Mouse (Mus musculus): ENCODE data around the gene Dpf1. TPM values are rescaled to one million over a fixed set of nuclear protein-coding genes. Genes with fewer than 3 reads are reported as not detected.

Gene Dpf1
- total RNA-seq, 2 experiments from 2014 or later = 129 to 138 TPM

- DNase-seq (ENCODE audit: low spot score in 2 of 2) = peak; percentile 96 to 98
Observed at GRCm38 (mm10) chr7:29307350-29308104, 3.8 kb downstream of the Dpf1 start.

DNA sequence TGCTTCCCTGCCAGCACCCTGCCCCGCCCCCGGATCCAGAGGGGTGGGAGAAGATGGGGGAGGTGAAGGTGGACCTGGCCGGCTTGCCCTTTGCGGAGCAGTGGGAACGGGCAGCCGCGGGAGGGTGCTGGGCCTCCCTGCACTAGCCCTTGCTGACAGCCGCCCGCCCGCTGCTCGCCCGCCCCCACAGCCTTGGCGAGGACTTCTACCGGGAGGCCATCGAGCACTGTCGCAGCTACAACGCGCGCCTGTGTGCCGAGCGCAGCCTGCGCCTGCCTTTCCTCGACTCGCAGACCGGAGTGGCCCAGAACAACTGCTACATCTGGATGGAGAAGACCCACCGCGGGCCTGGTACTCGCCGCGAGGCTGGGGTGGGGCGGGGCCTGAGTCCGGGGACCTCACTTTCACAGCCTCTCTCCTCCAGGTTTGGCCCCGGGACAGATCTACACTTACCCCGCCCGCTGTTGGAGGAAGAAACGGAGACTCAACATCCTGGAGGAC, 5.5 kb downstream of the Dpf1 start:
- peak; percentile 65 to 72 for DNase-seq (ENCODE audit: low spot score in 2 of 2)

DNA sequence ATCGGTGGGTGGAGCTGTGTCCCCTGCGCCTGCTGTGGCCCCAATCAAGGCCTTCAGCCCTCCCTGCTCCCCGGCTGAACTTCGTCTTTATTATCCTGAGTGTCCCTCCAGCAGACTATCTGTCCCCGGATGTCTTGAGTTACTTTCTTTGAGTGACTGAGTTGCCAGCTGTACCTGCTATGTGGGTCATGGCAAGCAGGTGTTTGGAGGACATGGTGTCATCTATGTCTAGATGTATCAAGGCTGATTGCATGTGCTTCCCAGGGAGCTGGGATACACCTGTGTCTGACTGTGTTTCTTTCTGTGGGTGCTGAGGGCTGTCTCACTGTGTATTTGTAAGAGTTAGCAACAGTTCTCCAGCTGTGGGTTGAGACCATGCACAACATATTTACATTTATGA, 6.0 kb downstream of the Dpf1 start:
- no peak for DNase-seq (ENCODE audit: low spot score in 2 of 2)

DNA sequence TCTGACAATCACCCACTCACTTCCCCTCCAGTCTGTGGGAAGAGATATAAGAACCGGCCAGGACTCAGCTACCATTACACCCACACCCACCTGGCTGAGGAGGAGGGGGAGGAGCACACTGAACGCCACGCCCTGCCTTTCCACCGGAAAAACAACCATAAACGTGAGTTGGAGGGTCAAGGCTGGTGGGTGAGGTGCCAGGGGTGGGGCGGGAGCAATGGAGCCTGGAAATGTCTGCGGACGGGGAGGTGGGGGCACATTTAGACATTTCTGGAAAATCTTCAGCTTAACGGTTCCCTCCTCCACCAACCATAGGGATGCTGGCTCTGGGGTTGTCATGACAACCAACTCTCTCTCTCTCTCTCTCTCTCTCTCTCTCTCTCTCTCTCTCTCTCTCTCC, 9.3 kb downstream of the Dpf1 start:
- DNase-seq (ENCODE audit: low spot score in 2 of 2) = peak; percentile 42 to 50

DNA sequence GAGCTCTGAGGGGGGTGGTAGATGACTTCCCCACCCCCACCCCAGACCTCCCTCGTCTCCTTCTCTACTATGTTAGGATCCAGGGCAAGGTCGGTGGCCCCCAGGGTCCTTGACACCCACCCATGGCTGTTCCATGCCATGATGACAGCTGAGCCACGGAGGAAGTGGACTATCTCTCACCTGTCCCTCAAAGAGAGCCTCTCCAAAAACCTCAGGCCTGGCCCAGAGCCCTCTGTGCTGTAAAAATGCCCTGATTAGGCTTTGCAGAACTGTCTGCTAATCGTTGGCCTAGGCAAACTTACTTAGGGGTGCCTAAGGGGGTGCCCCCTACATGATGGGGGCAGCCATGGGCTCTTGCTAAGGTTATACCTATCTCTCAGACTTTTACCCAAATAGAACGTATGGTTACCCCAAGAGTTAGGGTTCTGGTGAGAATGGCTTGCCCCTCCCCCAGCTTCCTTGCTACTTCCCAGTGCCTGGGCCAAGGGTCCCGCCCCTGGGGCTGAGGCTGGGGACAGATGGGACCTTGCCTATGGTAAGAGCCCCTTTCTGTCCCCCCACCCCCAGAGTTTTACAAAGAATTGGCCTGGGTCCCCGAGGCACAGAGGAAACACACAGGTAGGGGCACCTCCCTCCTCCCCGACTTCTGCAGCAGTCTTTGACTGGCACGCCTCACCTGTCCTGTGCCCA, 10.0 kb downstream of the Dpf1 start:
- DNase-seq (ENCODE audit: low spot score in 2 of 2) = no peak

DNA sequence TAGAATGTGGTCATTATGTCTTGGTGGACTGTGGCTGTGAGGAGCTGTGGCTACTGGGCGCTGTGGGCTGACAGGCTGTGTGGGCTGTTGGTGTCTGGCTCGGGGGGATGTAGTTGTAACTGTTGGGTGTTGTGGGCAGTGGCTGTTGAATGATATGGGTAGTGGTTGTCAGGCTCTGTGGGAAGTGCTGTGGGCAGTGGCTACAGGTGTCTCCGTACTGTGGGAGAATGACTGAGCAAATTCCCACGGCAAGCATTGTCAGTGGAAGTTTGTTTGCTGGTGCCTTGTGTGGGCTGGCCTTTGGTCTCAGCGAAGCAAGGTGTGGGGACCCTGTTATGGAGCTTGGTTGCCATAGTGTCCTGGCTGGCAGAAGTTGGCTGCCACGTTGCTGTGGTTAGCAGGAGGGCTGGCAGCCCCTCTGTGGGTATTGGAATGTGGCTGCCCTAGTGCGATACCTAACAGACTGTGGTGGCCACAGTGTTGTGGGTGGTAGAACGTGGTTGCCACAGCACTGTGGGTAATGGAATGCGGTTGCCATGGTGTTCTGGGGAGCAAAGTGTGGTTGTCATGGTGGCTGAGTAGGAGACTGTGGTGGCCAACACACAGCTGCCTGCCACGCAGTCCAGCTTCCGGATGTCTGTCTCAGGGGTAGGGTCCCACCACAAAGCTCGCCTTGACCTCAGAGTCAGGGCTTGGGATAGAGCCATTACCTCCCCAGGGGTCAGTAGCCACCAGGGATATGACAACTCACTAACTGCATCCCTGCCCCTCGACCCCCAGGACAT, 11.3 kb downstream of the Dpf1 start:
- peak; percentile 62 to 69 for DNase-seq (ENCODE audit: low spot score in 2 of 2)

DNA sequence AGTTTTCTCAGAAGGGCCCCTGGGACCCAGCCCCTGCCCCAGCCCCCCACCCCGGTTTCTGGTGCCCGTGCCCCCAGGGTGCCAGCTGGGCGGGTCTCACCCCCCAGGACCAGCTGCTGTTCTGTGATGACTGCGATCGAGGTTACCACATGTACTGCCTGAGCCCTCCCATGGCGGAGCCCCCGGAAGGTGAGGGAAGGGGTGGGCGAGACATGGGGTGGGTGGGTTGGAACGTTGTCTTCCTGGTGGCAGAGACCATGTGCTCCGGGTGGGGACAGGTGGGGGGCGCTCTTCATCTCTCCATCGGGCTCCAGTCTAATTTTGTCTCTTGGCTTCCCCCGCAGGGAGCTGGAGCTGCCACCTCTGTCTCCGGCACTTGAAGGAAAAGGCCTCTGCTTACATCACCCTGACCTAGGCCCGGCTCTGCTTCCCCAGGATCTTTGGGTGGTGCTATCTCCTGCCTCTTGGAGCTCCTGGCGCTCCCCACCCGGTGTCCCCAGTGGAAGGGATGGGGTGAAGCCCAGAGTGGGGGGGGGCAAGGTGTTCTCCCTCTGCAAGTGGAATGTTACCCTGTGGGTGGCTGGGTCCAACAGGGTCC, 12.5 kb downstream of the Dpf1 start:
- DNase-seq (ENCODE audit: low spot score in 2 of 2) = peak; percentile 34 to 52

DNA sequence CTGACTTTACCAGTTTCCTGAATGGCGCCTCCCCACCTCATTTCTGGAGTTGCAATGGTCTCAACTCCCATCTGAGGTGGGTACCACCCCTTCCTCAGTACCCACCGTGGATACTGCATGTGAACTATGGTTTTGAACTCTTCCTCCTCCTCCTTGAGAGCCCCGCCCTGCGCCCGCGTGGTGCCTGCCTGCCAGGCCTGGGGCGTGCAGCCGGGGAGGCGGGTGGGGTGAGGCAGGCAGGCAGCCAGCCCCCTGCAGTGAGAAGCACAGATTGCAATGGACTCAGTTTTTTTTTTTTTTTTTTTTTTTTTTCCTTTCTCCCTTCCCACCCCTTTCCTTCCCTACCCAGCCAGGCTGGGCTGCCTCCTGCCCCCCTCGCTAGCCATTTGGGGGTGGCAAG, 13.2 kb downstream of the Dpf1 start:
- DNase-seq (ENCODE audit: low spot score in 2 of 2) = peak; percentile 75 to 78

- peak; percentile 69 to 71 for DNase-seq (ENCODE audit: low spot score in 2 of 2)
Observed at GRCm38 (mm10) chr7:29317558-29317957, 13.8 kb downstream of the Dpf1 start.

GRCm38 (mm10) chr7:29318115-29318911, 14.6 kb downstream of the Dpf1 start:
- DNase-seq (ENCODE audit: low spot score in 2 of 2) = peak; percentile 65 to 68

DNA sequence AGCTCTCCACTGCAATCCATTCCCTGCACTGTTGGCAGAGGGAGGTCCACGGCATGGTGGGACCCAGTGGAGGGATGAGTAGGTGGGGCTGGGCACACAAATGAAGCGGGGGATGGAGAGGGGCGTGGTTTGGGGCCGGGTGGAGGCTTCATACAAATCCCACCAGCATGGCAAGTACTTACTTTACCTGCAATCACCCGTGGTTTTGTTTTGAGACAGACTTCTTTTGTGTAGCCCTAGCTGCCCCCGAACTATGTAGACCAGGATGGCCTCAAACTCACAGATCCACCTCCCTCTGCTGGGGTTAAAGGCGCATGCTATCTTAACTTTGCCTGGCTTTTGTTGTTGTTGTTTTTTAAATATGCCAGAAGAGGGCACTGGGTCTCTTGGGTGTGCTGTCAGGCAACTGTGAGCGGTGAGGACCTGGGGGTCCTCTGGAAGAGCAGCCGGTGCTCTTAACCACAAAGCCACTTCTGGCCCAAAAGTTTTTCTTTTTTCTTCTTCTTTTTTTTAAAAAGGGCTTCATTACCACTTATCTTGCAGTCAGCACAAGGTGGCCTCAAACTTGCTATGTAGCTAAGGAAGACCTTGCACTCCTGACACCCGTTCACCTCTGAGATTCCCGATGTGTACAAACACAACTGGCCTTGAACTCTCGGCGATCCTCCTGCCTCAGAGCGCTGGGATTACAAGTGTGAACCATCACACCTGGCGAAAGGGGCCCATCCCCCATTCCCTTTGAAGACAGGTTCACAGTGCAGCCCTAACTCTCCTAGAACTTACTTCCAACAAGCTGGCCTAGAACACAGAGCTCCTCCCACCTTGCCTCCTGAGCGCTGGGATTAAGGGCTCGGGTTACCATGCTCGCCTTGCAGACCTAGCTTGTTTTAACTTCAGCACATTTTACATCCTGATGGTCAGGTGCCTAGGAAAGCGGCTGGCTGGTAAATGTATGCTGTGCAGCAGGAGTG, 15.9 kb downstream of the Dpf1 start:
- DNase-seq (ENCODE audit: low spot score in 2 of 2) = peak in 1 of 2 experiments; percentile 47

DNA sequence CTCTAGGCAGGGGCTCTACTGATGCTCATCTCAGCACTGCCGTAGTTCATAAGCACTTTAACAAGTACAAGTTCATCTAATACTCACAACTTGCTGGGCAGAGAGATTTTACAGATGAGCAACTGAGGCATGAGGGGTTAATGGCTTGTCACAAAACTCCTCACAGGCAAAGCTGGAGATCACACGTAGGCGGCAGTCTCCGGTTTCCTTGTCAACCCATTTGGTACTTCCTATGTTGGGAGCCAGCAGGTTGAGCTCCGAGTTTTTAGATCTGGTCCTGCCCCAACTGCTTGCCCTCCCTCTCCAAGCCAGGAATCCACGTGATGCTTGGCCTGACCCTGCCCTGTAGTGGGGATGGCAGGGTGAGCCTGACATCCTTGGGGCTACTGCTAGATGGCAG, 23.3 kb downstream of the Dpf1 start:
- no peak for DNase-seq (ENCODE audit: low spot score in 2 of 2)

DNA sequence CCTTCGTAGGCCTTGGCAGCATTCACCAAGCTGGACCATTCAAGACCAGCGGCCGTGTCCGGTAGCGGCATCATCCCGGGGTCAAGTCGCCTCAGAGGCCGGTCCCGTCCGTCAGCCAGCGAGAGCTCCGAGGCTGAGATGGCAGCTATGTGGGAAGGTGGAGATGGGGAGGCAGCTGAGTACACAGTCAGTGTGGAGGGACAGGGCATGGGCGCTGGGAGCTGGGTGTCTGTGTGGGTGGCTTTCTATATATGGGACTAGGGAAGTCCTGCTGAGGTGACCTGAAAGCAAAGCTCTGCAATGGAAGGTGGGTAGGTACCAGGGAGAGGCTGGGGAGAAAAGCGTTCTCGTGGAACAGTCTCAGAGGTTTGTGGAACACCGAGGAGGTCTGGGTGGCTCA, 25.2 kb downstream of the Dpf1 start:
- no peak for DNase-seq (ENCODE audit: low spot score in 2 of 2)

GRCm38 (mm10) chr7:29334156-29334555, 30.4 kb downstream of the Dpf1 start:
- no peak for DNase-seq (ENCODE audit: low spot score in 2 of 2)

GRCm38 (mm10) chr7:29335276-29335675, 31.5 kb downstream of the Dpf1 start:
- no peak for DNase-seq (ENCODE audit: low spot score in 2 of 2)

DNA sequence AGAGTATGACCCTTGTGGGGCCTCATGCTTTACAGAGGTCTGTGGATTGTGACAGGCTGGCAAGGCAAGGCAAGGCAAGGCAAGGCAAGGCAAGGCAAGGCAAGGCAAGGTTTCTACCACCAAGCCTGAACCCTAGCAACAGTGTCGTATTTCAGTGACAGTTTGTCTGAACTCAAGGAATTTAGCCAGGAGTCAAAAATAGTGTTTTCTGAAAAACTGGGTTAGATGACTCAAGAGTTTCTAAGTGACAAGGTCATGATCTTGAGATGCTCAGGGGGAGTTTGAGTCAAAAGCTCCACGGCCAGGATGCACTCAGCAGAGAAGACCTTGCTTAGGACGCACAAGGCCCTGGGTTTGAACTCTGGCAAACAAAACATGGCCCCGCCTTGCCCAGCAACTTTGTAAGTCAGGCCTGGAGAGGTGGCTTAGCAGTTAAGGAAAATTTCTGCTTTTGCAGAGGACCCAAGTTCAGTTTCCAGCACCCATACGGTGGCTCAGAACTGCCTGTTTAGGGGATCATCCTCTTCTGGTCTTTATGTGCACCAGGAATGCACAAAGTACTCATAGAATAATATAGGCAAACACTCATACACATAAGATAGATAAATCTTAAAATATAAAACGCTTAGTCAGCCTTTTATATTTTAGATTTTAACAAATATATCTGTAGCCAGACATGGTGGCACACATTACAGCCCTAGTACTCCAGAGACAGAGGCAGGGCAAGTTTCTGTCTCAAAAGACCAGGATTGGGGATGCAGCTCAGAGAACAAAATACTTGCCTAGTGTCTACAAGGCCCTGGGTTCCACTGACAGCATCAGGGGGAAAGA, 32.3 kb downstream of the Dpf1 start:
- no peak for DNase-seq (ENCODE audit: low spot score in 2 of 2)

DNA sequence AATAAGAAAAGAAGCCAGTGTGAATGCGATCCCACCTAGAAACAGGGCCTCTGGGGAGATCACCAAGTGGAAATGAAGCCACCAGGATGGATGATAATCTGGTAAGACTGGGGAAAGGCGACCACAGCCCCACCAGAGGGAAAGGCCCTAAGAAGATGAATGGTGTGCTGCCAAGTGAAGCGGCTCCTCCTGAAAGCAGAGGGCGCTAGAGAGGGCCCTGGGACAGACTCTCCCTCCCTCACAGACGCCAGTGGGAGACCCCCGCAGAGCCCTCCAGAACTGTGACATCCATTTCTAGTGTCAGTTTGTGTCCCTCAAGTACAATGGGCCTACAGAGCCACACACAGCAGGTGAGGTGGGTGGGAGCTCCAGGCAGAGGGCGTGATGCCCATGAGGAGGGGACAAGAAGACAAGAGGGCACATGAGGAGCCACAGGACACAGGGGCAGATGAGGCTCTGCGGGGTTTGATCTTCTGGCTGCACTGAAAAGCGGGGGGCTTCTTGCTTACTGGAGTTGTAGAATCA, 33.1 kb downstream of the Dpf1 start:
- DNase-seq (ENCODE audit: low spot score in 2 of 2) = no peak

DNA sequence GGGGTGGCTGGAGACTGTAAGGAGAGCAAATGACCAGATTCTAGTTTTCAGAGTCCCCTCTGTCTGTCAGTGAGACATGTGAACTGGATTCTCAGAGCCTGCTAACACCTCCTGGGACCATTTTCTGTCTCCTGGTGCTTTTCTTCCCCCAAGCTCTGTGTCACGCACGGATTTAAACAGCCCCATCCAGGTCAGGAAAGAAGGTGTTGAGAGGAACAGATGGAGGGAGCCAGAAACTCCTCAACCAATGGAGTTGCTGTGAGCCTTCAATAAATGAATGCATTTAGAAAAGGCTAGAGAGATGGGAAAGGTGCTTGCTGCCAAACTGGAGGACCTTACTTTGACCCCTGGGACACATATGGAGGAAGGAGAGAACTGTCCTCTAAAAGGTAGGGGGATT, 34.0 kb downstream of the Dpf1 start:
- no peak for DNase-seq (ENCODE audit: low spot score in 2 of 2)

Data from layer of hippocampus, postnatal 10 days (tissue).